Mouse (Mus musculus) C2C12 (cell line): ENCODE measurements at regions not wholly inside any gene's neighbourhood (a gene's known extent, or its start where the extent isn't known, plus 50 kb on each side); places are given as distances from the start of the nearest gene placed in this dataset.

Experiments used
- H3K27me3 ChIP-seq: one replicate; pipeline ENCODE4 v1.6.1; 2011; ENCODE audit not compliant: control insufficient read depth, insufficient read depth, insufficient read length
- H3K36me3 ChIP-seq: one replicate; pipeline ENCODE4 v1.6.1; 2011; ENCODE audit not compliant: control insufficient read depth, insufficient read depth
- H3K4me3 ChIP-seq: one replicate; pipeline ENCODE4 v1.5.1; 2011; ENCODE audit warnings: mild to moderate bottlenecking, control low read depth; ENCODE audit not compliant: poor library complexity, insufficient read depth, severe bottlenecking
- H3K79me2 ChIP-seq: one replicate; pipeline ENCODE4 v1.6.1; 2011; ENCODE audit not compliant: control insufficient read depth, insufficient read depth
- H3K79me3 ChIP-seq: one replicate; pipeline ENCODE4 v1.6.1; 2011; ENCODE audit warnings: low read depth, control low read depth
- H3ac ChIP-seq: one replicate; pipeline ENCODE3; 2011; ENCODE audit warnings: low read depth; ENCODE audit not compliant: control insufficient read depth, insufficient read length
- CEBPB ChIP-seq: IDR thresholded peaks from one replicate; pipeline ENCODE4 v1.6.1; 2011; ENCODE audit warnings: low read depth, mild to moderate bottlenecking, control low read depth, moderate library complexity
- CTCF ChIP-seq: IDR thresholded peaks from one replicate; pipeline ENCODE4 v1.5.1; 2011; ENCODE audit not compliant: control insufficient read depth, insufficient read depth, insufficient read length
- FOSL1 ChIP-seq: IDR thresholded peaks from one replicate; pipeline ENCODE4 v1.8.0; 2011; ENCODE audit warnings: mild to moderate bottlenecking, low read length; ENCODE audit not compliant: poor library complexity, insufficient read depth, severe bottlenecking
- MAX ChIP-seq: IDR thresholded peaks from one replicate; pipeline ENCODE4 v1.6.1; 2011; ENCODE audit warnings: mild to moderate bottlenecking, control low read depth
- MYOD1 ChIP-seq: IDR thresholded peaks from one replicate; pipeline ENCODE4 v1.6.1; 2011; ENCODE audit warnings: low read depth; ENCODE audit not compliant: control insufficient read depth, insufficient read length
- MYOG ChIP-seq: IDR thresholded peaks from one replicate; pipeline ENCODE4 v1.6.1; 2011; ENCODE audit not compliant: control insufficient read depth, insufficient read length; ENCODE audit errors: extremely low read depth
- USF1 ChIP-seq: IDR thresholded peaks from one replicate; pipeline ENCODE4 v1.6.1; 2011; ENCODE audit warnings: low read depth, mild to moderate bottlenecking, control low read depth, moderate library complexity

DNA sequence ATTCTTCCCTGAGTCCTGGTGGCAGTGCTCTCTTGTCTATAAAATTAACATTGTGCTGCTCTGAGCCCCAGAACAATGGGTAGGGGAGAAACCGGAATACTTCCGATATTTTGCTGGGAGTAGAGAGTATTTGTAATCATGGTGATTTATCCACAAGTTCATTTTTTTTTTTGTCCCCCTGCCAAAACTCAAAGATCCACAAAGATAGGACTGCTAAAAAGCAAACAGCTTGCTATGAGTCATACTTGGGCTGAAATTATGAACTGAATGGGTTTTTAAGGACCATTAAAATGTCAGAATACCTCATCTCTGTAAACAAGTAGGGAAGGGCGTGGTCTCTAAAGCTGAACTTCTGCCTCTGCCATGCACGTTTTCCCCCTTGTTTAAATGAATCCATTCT is 476.3 kb downstream of the Tmem132b start:
- Histone ChIP-seq H3K4me3 (no peak overlapping the region), H3K79me2 (no peaks in the 10 kb centered on the region)

GRCm38 (mm10) chr5:126008321-126008720 is 476.7 kb downstream of the Tmem132b start:
- TF ChIP-seq FOSL1 (no peak), MAX (no peak), USF1 (no peak), MYOG (no peak), MYOD1 (no peak)
- no peaks in the 10 kb centered on the region for H3K36me3 ChIP-seq
- H3ac ChIP-seq: no peak overlapping the region
- H3K79me2 ChIP-seq: no peaks in the 10 kb centered on the region
- H3K4me3 ChIP-seq: no peak overlapping the region
- no peaks in the 10 kb centered on the region for H3K79me3 ChIP-seq
- no peaks in the 10 kb centered on the region for H3K27me3 ChIP-seq

More for the DNA sequence above, 476.3 kb downstream of the Tmem132b start:
- H3K36me3 ChIP-seq: no peaks in the 10 kb centered on the region
- TF ChIP-seq MYOD1 (no peak), CTCF (no peak), MYOG (no peak), CEBPB (no peak), USF1 (no peak), FOSL1 (no peak), MAX (no peak)
- H3ac ChIP-seq: no peak overlapping the region
- no peaks in the 10 kb centered on the region for H3K27me3 ChIP-seq
- no peaks in the 10 kb centered on the region for H3K79me3 ChIP-seq

DNA sequence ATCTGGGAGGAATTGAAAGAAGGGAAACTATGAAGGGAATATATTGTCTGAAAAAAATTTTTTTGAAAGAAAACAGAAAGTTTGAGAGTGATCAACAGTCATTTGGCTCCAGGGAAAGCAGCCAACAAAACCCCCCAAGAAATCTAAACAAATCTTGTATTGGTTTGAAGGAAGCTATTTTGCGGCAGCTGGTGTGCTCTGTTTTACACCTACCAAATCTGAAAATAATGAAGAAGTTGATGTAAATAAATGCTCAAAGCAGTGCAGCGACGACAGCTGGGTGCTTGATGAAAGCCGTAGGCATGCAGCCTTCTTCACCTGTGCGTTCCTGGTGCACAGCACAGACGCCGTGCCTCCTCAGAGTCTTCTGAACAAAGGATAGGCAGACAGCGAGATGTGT is 488.2 kb downstream of the Tmem132b start:
- H3K79me2 ChIP-seq: no peaks in the 10 kb centered on the region
- H3K79me3 ChIP-seq: no peaks in the 10 kb centered on the region
- TF ChIP-seq MYOD1 (no peak), CEBPB (no peak), FOSL1 (no peak)
- H3ac ChIP-seq: no peak overlapping the region
- H3K36me3 ChIP-seq: no peaks in the 10 kb centered on the region
- no peaks in the 10 kb centered on the region for H3K27me3 ChIP-seq
- no peak overlapping the region for H3K4me3 ChIP-seq

DNA sequence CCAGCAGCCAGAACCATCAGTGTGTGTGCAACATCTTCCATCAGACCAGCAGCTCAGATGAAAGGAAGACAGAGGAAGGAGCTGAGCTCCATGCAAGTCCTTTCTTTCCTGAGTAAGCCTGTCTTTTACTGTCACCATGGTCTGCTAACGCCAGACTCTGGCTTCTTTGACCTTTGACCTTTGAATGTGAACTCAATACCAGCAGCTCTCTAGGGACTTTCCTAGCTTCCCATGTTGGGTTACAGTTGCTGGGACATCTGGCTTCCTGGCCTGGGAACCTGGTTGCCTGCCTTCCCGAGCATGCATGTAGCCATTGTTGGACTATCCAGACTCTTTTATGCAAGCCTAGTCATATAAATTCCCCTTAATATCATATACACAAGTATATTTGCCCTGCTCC is 492.3 kb downstream of the Tmem132b start:
- TF ChIP-seq FOSL1: no peak
- TF ChIP-seq CTCF: no peak
- TF ChIP-seq MYOG: no peak
- TF ChIP-seq CEBPB: no peak
- no peak for TF ChIP-seq MYOD1
- TF ChIP-seq USF1: no peak
- TF ChIP-seq MAX: no peak
- Histone ChIP-seq H3K36me3 (no peaks in the 10 kb centered on the region), H3K4me3 (no peak overlapping the region), H3K27me3 (no peaks in the 10 kb centered on the region), H3K79me2 (no peaks in the 10 kb centered on the region), H3K79me3 (no peaks in the 10 kb centered on the region), H3ac (no peak overlapping the region)

- H3K27me3 ChIP-seq: no peaks in the 10 kb centered on the region
- H3K36me3 ChIP-seq: no peaks in the 10 kb centered on the region
- no peak overlapping the region for H3K4me3 ChIP-seq
- TF ChIP-seq MYOG (no peak), CEBPB (no peak)
- H3K79me2 ChIP-seq: no peaks in the 10 kb centered on the region
- H3ac ChIP-seq: no peak overlapping the region
- H3K79me3 ChIP-seq: no peaks in the 10 kb centered on the region
Measured at GRCm38 (mm10) chr5:126034846-126035245, 503.3 kb downstream of the Tmem132b start.

DNA sequence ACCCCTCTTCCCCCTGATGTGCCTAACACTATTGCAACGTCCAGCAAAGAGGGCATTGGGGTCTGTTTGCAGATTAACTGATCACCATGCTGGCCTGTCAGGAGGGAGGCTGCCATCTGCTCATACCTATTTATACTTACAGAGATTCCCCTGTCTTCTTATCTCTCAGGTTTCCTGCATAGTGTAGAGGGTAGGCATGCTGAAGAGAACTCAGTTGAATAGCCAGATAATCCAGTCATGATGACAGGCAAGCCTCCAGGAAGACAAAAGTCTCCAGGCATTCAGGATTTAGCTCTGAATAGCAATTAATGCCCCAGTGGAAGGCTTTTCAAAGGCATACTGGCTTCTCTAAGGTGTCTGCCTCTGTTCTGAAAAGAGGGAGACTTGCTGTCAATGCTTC is 505.1 kb downstream of the Tmem132b start:
- no peaks in the 10 kb centered on the region for H3K79me3 ChIP-seq
- H3K4me3 ChIP-seq: no peak overlapping the region
- TF ChIP-seq CTCF (no peak), MYOD1 (no peak), MAX (no peak), FOSL1 (no peak), CEBPB (no peak), USF1 (no peak), MYOG (no peak)
- H3K36me3 ChIP-seq: no peaks in the 10 kb centered on the region
- no peaks in the 10 kb centered on the region for H3K79me2 ChIP-seq
- no peak overlapping the region for H3ac ChIP-seq
- no peaks in the 10 kb centered on the region for H3K27me3 ChIP-seq

DNA sequence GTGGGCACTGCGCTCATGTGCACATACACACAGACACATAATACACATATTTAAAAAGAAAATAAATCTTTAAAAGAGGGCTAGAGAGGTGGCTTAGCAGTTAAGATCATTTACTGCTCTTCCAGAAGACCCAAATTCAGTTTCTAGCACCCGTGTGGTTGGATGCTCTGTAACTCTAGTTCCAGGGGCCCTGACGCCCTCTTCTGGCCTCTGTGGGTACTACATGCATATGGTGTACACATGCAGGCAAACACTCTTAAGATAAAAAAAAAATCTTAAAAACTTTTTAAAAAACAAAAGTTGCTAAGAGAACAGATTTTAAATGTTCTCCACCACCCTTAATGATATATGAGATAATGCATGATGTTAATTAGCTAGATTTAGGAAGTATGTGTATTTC is 514.2 kb downstream of the Tmem132b start:
- TF ChIP-seq USF1: no peak
- no peak for TF ChIP-seq MYOG
- no peak for TF ChIP-seq CTCF
- no peak for TF ChIP-seq MAX
- no peak for TF ChIP-seq CEBPB
- TF ChIP-seq MYOD1: no peak
- no peak for TF ChIP-seq FOSL1

More for the DNA sequence above, 514.2 kb downstream of the Tmem132b start:
- Histone ChIP-seq H3K4me3 (no peak overlapping the region), H3K36me3 (no peaks in the 10 kb centered on the region), H3K79me3 (no peaks in the 10 kb centered on the region), H3K79me2 (no peaks in the 10 kb centered on the region), H3ac (no peak overlapping the region), H3K27me3 (no peaks in the 10 kb centered on the region)
